Mouse (Mus musculus): ENCODE results near the gene Vwa2.

Gene Vwa2

GRCm38 (mm10) chr19:56908472-56909270 is 34.6 kb downstream of the Vwa2 start:
- no peak for DNase-seq (ENCODE audit: extremely low read depth, low read depth)

DNA sequence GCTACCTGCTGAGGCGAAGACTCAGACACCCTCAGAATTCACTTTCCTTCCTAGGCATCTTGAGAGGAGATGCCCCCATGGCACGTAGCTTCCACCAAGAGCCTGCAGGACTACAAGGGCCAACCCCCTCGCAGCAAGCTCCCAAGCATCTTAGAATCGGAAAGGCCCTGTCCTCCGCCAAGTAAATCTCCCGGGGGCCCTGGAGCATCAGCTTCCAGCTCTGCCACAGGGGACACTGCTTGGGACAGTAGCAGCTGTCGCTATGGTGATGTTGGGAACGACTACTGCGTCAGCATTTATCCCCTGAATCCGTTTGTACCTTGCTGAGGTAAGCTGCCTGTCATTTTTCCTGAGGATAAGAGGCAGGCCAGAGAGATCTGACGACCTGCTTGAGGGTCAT is 36.5 kb downstream of the Vwa2 start:
- no peak for DNase-seq (ENCODE audit: extremely low read depth, low read depth)

- DNase-seq (ENCODE audit: extremely low read depth, low read depth), result no peak
Observed at GRCm38 (mm10) chr19:56913761-56914160, 39.7 kb downstream of the Vwa2 start.

- no peak for DNase-seq (ENCODE audit: extremely low read depth, low read depth)
Observed at GRCm38 (mm10) chr19:56914658-56915057, 40.6 kb downstream of the Vwa2 start.

DNA sequence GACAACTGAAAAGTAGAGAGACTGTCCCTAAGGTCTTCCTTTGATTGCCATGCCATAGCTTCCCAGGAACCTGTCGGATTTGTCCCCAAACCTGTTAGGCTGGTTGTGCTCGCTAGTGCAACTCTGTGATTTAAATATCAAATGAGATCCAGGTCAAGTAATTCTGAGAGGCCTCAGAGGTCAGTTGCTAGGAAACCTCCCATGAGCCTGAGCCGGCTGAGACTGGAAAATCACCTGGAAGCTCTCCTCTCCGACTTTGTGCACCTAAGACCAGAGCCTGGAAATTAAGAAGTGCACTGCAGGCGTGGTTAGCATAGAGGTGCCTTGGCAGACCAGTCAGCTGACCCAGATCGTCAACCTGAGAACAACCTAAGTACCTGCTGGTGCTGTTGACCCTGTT is 41.0 kb downstream of the Vwa2 start:
- DNase-seq (ENCODE audit: extremely low read depth, low read depth), result no peak

DNA sequence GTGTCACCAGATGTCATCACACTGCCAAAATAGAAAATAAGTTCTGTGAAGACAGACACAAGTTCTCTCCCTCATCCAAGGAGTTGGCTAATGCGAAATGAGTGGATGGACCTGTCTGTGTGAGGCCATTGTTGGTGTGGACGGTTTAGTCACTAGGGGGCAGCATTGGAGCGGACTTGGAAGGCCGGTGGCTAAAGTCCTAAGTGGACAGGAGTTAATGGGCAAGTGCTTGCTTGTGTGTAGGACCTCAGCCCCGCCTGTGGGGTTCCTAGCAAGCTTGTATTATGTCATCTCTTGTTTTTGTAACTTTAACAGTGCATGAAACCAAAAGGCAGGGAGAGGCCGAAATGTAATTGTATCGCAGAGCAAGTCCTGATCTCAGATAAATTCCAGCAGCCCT is 45.6 kb downstream of the Vwa2 start:
- DNase-seq (ENCODE audit: extremely low read depth, low read depth), result no peak

- DNase-seq (ENCODE audit: extremely low read depth, low read depth), result no peak
Observed at GRCm38 (mm10) chr19:56920232-56920631, 46.2 kb downstream of the Vwa2 start.

- DNase-seq (ENCODE audit: extremely low read depth, low read depth), result no peak
Observed at GRCm38 (mm10) chr19:56921744-56922143, 47.7 kb downstream of the Vwa2 start.

GRCm38 (mm10) chr19:56929392-56929791 is 55.3 kb downstream of the Vwa2 start:
- no peak for DNase-seq (ENCODE audit: extremely low read depth, low read depth)

- no peak for DNase-seq (ENCODE audit: extremely low read depth, low read depth)
Observed at GRCm38 (mm10) chr19:56930029-56930428, 56.0 kb downstream of the Vwa2 start.

- no peak for DNase-seq (ENCODE audit: extremely low read depth, low read depth)
Observed at GRCm38 (mm10) chr19:56933800-56934199, 59.8 kb downstream of the Vwa2 start.

- DNase-seq (ENCODE audit: extremely low read depth, low read depth), result no peak
Observed at GRCm38 (mm10) chr19:56935111-56935510, 61.1 kb downstream of the Vwa2 start.

DNA sequence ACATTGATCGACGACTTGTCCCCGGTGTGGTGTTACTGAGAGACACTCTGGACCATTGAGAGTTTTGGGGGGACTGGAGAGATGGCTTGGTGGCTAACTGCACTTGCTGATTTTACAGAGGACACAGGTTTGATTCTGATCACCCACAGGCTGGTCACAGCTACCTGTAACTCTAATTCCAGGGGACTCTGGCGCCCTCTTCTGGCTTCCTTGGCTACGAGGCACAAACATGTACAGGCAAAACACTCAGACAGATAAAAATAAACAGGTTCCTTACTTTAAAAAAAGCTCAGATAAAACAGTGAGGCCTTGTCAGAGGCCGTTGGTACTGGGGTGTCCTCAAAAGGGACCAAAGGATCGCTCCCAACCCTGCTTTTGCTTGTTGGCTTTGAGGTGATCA is 61.7 kb downstream of the Vwa2 start:
- DNase-seq (ENCODE audit: extremely low read depth, low read depth), result no peak

DNA sequence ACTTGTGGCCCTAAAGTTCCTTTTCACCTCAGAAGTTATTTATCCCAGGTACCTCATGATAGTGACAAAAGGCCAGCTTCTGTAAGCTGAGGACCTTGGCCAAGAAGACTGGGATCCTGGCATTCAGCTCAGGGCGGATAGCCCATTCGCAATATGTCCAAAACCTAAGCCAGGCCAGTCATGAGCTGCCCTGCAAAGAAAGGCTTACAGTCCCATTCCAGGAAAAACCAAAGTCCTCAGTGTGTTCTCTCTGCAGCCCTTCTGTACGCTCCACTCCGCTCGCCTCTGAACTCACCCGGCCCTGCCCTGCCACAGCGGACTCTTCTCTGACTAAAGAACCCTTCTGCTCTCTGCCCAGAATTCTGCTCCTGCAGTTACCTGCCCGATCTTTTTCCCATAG is 62.2 kb downstream of the Vwa2 start:
- no peak for DNase-seq (ENCODE audit: extremely low read depth, low read depth)

DNA sequence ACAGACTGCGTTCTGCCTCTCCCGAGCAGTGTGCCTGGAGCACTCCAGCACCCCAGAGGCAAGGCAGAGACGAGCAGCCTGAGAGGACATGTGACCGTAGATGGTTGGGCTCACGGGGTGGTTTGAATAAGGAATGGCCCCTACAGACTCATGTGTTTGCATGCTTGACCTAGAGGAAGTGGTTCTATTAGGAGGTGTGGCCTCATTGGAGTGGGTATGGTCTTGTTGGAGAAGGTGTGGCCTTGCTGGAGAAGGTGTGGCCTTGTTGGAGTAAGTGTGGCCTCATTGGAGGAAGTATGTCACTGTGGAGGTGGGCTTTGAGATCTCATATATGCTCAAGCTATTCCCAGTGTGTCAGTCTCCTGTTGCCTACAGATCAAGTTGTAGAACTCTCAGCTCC is 63.9 kb downstream of the Vwa2 start:
- no peak for DNase-seq (ENCODE audit: extremely low read depth, low read depth)

DNA sequence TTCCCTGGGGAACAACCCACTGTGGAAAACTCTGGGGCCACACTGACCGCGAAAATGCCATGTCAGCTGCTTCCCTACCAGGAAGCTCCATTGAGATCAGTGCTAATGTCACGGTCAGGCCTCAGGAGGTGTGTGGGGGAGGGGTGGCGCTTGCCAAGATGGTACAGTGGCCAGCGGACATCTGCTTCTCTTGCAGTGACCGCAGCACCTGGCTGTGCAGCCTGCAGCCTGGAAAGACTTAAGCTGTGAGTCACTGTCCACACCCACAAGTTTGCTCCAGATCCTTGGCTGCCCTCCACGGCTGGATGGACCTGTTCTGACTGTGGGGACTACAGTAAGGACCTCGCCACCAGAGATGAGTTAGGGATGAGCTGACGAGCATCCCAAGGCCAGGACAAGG is 65.8 kb downstream of the Vwa2 start:
- no peak for DNase-seq (ENCODE audit: extremely low read depth, low read depth)

GRCm38 (mm10) chr19:56940507-56940906 is 66.5 kb downstream of the Vwa2 start:
- no peak for DNase-seq (ENCODE audit: extremely low read depth, low read depth)

DNA sequence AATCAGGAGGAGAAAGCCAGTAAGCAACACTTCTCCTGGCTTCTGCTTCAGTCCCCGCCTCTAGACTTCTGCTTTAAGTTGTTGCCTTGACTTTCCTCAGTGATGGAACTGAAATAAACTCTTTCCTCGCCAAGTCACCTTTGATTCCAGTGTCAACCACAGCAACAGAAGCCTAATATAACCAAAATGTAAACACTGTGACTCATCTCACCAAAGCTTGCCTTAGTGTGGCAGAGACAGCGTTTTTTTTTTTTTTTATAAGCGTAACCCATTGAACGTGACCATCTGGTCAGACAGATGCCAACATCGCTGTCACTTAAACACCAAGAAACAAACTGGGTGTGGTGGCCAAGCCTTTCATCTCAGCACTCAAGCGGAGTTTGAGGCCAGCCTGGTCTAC is 68.2 kb downstream of the Vwa2 start:
- DNase-seq (ENCODE audit: extremely low read depth, low read depth), result no peak

DNA sequence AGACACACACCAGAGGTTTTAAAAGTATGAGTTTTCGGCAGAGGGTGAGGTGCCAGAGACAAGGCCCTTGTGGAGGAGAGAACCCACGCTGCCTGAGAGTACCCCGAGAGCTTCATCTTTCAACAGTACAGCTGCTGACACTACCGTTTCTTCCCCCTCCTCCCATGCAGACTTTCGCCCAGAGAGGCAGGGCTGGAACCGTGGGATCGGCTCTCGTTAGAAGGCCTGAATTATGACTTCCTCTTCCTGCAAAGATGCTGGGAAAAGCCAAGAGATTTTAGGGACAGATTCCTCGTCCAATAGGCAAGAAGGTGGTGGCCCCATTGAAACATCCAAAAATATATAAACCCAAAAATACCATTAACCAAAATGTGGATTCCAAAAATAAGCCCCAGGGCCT is 70.2 kb downstream of the Vwa2 start:
- DNase-seq (ENCODE audit: extremely low read depth, low read depth), result no peak

DNA sequence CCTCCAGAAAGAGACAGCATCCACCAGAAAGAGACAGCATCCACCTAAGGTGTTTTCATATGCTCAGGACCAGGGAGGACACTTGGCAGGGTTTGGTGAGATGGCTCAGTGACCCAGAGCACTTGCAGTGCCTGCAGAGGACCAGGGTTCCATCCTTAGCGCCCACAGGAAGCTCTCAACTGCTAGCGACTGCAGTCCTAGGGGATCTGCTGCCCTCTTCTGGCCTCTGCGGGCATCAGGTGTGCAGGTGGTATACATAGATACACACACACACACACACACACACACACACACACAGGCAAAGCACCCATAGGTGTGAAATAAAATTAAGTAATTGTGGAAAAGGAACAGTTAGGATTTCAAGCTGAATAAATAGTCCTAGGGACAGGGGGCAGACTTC is 70.8 kb downstream of the Vwa2 start:
- DNase-seq (ENCODE audit: extremely low read depth, low read depth), result no peak

DNA sequence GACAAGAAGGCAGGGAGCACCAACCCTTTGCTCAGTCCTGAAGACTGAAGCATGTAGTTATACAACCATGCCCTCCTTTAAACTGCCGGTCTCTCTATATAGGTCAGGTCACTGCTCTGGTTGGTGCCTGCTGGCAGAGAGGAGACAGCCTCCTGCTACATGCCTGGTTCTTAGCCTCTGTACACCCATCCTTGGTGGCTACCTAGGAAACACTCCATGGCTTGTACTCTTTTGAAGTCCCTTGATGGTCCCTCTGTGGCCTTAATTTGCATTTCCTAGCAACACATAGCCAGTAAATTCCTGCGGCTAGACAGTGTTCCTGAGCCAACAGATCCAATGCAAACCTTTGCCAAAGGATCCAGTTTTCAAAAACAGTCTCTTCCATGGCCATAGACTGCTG is 71.6 kb downstream of the Vwa2 start:
- DNase-seq (ENCODE audit: extremely low read depth, low read depth), result no peak

- no peak for DNase-seq (ENCODE audit: extremely low read depth, low read depth)
Observed at GRCm38 (mm10) chr19:56946277-56946676, 72.2 kb downstream of the Vwa2 start.

- no peak for DNase-seq (ENCODE audit: extremely low read depth, low read depth)
Observed at GRCm38 (mm10) chr19:56946727-56947126, 72.7 kb downstream of the Vwa2 start.
